Mouse (Mus musculus): ENCODE measurements around the gene Nr1h2.

Gene Nr1h2

DNA sequence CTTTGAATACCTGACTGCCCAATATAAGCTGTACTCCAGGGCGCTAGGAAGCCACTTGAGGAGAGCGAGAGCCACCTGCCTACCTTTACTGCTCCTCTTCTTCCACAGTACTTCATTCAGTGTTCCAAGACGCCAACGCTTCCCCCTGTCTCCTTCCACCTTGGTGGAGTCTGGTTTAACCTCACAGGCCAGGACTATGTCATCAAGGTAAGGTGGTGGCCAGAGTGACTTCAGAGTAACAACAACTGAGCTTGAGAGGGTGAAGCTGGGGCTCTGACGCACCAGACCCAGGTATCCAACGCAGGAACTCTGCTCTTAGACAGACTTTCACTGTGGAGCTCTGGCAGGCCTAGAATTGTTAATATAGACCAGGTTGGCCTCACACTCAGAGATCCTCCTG lies 31.9 kb upstream of the Nr1h2 start:
- no peak for DNase-seq (ENCODE audit: extremely low read depth, low read depth)

GRCm38 (mm10) chr7:44584921-44585320 lies 31.2 kb upstream of the Nr1h2 start:
- no peak for DNase-seq (ENCODE audit: extremely low read depth, low read depth)

GRCm38 (mm10) chr7:44584265-44584804 lies 30.6 kb upstream of the Nr1h2 start:
- DNase-seq (ENCODE audit: extremely low read depth, low read depth) = no peak

DNA sequence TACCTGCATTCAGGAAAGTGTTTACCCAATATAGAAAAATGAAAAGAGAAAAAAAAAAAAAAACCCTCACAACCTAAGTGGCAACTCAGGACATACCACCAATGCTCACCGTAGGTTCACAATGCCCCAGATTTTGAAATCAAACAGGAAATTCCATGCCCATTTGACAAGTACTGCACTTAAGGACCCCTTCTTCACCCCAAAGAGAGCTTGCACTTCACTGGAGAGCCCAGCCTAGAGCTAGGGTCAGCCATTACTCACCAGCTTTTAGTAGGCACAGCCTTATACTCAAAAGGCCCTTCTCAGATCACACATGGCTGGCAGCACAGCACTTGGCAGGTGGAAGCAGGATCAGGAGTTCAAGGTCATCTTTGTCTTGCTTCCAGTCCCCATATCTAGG lies 29.4 kb upstream of the Nr1h2 start:
- DNase-seq (ENCODE audit: extremely low read depth, low read depth) = no peak

DNA sequence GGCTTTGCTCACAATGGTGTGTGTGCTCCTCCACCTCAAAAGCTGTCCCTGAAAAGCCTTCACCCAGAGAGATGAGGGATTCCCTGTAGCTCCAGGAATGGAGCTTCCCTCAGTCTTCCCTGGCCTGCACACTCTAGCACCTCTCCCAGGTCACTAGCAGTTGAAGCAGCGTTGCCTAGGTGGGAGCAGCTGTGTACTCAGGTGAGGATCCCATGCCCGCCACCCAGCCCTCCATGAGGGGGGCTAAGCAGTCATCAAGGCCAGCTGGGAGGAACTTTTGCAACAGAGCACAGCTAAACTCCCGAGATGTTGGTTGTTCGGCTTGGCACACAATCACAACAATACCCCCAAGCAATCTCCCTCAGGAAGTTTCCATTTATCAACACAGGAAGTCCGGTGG lies 29.0 kb upstream of the Nr1h2 start:
- DNase-seq (ENCODE audit: extremely low read depth, low read depth) = no peak

DNA sequence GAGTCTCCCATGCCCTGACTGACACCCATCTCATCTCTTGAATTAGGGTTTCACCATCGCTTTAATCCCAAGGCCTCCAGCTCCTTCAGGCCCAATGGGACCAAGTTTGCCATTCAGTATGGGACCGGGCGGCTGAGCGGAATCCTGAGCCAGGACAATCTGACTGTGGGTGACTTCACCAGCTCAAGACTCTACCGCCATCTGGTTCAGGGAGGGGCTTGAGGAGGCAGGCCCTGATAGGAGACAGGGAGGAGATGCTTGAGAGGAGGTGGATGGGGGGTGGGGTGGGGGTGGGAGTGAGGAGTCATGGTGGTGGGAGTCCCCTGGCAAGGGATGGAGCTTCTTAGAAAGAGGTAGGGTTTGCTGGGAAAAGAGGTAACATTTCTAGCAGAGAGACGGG lies 27.9 kb upstream of the Nr1h2 start:
- no peak for DNase-seq (ENCODE audit: extremely low read depth, low read depth)

DNA sequence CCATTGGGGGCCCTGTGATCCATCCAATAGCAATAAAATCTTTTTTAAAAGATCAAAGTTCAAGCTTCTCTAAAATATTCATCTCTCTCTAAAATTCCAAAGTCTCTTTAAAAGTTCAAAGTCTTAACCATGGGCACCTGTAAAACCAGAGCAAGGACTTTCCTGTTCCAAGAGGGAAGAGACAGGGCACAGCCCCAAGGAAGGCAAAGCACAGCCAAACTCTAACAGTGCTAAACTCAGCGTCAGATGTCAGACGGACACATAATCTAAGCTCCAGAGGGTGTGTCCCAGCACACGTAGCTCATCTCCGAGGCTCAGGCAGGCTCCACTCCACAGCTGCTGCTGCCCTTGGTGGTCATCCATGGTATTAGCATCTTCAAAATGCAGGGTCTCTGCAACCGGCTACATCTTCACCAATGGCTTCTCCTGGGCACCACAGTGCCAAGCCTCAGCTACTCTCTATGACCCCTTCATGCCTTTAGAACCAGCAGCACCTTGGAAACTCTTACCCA lies 22.6 kb upstream of the Nr1h2 start:
- no peak for DNase-seq (ENCODE audit: extremely low read depth, low read depth)

- DNase-seq (ENCODE audit: extremely low read depth, low read depth) = no peak
These were observed 19.3 kb upstream of the Nr1h2 start for GRCm38 (mm10) chr7:44572956-44573484.

DNA sequence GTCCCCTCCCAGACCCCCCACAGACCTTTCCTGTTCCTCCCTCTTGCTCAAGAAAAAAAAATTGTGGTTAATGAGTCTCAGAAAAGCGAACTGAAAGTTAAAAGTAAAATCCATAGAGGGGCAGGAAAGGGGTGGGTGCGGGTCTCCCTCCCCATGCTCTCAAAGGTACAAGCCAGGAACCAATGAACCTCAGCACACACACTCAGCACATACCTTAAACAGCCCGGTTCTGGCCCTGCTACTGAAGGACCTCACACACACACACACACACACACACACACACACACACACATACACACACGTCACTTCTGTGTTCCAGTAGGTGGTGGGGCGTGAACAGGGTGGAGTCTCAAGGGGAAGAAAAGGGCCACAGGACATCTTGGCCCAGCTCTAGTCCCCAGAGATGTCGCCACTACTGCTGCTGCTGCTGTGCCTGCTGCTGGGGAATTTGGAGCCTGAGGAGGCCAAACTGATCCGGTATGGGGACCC lies 18.5 kb upstream of the Nr1h2 start, which contains the start of gene Napsa:
Napsa (plus strand) TSS at position 168 of the 489 bp plus-strand sequence.
- no peak for DNase-seq (ENCODE audit: extremely low read depth, low read depth)

GRCm38 (mm10) chr7:44571811-44572210 lies 18.1 kb upstream of the Nr1h2 start:
- DNase-seq (ENCODE audit: extremely low read depth, low read depth) = no peak

DNA sequence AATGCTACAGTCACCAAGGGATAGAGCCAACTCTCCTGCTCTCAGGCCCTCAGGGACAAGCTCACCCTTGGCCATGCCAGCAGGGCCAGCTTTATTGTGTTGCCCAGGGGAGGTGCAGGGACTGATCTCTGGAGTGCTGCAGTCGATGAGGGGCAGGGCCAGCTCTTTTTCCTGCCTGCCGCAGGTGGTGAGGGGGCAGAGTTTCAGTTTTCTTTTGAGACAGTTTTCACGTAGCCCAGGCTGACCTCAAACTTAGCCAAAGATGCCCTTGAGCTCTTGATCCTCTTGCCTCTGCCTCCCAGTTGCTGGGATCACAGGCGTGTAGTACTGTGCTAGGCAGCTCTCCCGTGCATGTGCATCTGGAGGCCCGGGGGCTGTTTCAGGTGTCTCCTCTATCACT lies 17.2 kb upstream of the Nr1h2 start:
- no peak for DNase-seq (ENCODE audit: extremely low read depth, low read depth)

DNA sequence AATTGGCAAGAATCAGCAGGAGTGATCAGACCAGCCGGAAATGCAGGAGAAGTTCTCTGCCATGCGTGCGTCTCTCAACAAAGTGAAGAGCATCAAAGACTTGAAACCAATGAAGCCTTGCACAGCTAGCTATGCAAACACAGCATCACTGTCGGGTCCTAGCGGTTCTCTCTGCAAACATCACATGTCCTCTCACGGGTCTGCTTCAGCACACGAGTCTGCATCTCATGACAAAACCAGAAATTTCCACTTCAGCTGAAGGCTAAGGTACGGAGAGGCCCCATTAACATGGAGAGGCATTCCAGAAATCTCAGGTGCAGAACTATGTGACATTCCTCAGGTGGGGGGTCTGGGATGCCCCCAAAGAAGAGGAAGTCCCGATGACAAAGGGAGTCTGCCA lies 15.1 kb upstream of the Nr1h2 start:
- DNase-seq (ENCODE audit: extremely low read depth, low read depth) = no peak

DNA sequence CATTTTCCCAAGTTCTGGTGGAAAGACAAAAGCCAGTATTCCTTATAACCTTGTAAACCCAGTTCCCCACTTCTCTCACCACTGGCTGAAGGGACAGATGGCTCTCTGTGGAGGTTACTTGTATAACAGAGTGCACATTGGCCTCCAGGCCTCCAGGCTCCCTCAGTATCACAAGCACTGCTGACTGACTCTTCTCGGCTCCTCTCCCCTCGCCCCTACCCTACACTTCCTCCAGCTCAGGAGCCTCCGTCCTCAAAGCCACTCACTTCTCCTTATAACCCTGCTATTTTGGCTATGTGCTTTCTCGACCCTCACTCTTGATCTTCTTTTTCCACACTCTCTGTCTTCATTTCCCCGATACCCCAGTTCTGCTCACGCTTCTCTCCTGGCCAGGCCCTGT lies 11.7 kb upstream of the Nr1h2 start:
- DNase-seq (ENCODE audit: extremely low read depth, low read depth) = no peak

GRCm38 (mm10) chr7:44564486-44564885 lies 10.7 kb upstream of the Nr1h2 start:
- DNase-seq (ENCODE audit: extremely low read depth, low read depth) = no peak

DNA sequence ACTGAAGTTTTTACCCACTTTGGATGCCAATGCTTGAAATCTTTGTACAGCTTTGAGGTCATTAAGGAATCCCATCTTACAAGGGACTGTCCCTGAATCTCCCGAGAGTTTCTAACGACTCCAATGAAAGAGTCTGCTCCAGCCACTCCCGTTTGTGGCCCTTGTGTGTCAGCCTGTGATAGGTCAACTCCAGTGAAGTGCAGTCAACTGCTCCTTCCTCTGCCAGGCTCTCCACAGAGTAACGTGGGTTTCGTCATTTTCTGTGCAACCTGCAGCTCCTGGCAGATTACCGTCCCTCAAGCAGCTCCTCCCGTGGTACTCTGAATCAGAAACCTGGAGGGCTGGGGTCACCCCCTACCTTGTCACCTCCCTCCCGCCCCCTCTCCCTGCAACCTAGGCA lies 9.5 kb upstream of the Nr1h2 start:
- DNase-seq (ENCODE audit: extremely low read depth, low read depth) = no peak

DNA sequence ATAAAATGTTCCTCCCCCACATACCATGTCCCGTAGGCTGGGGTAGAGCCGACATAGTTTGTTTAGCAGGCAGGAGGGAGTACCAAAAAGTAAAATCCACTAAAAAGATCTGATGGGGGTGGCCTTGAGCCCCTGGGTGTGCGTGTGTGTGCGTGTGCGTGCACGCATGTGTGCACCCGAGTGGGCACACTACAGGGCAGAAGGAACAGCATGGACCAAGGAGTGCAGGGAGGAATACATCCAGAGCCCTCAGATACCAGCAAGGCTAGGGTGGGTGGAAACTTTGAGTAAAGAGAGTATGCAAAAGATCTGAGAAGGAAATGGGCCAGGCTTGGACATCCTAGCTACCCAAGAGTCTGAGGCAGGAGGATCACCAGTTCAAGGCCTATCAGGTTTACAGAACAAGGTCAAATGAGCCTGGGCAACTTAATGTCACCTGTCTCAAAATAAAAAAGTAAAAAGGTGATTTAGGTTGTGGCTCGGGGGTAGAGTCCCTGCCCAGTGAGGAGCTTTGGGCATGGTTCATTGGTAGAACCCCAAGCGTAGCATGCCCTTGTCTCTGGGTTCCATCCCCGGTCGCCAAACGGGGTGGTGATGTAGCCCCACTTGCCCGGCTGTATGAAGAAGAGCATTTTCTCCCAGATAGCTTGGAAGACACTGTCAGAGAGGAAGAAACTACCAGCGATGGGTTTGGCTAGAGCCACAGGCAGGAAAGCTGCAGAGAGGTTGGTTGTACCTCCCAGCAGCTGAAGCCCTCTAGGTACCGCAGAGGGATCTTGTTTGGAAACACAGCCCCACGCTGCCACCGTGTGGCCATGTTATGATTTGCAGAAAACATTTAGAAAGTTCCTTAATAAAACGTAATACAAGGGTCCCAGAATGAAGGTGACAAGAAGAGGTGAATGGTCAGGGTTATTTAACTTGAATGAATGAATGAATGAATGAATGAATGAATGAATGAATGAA lies 7.0 kb upstream of the Nr1h2 start:
- peak; percentile 66 for DNase-seq (ENCODE audit: extremely low read depth, low read depth)

- no peak for DNase-seq (ENCODE audit: extremely low read depth, low read depth)
These were observed 3.9 kb upstream of the Nr1h2 start for GRCm38 (mm10) chr7:44557629-44558028.

- peak; percentile 83 for DNase-seq (ENCODE audit: extremely low read depth, low read depth)
These were observed 471 bp downstream of the Nr1h2 start for GRCm38 (mm10) chr7:44553196-44553764.

DNA sequence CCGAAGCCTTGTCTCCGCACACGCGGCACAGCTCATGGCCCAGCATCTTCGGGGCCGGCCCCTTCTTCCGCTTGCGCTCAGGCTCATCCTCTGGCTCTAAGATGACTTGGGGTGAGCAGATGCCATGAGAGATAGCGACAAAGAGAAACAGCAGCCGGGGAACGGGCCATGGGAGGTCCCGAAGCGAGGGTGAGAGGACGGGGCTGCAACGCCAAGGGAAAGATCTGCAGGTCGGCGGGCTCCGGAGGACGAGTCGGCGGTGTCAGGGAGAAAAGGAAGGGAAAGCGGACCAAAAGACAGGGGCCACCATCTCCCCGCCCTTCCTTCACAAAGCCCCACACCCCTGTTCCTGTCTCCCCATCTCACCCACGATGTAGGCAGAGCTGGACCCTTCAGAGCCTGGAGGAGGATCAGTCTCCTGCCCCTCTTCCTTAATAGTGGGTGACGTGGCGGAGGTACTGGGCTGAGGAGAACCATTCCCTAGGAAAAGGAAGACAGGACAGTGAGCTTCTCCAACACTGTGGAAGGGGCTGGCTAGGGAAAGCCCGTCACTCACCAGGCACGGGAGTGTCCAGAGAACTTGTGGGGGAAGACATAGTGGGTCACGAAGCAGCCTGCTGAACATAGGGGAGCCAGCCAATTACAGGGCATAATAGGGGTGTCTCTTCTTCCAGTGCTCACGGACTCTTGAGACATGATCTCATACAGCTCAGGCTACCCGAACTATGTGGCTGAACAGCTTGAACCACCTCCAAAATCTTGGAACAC lies 1.4 kb downstream of the Nr1h2 start:
- no peak for DNase-seq (ENCODE audit: extremely low read depth, low read depth)

DNA sequence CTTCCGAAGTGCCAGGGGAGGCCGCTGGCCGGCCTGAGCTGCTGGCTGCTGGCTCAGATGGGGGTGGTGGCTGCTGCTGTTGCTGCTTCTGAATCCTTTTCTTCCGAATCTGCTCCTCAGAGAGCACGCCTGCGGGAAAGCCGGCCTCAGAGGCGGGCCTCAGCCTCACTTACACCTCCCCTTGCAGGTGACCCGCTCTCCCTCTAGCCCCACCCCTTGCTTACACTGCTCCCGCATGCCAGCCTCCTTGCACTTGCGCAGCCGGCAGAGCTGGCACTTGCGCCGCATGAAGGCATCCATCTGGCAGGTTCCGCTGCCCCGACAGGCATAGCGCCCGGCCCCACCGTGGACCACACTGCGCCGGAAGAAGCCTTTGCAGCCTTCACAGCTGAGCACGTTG lies 2.0 kb downstream of the Nr1h2 start:
- DNase-seq (ENCODE audit: extremely low read depth, low read depth) = no peak

DNA sequence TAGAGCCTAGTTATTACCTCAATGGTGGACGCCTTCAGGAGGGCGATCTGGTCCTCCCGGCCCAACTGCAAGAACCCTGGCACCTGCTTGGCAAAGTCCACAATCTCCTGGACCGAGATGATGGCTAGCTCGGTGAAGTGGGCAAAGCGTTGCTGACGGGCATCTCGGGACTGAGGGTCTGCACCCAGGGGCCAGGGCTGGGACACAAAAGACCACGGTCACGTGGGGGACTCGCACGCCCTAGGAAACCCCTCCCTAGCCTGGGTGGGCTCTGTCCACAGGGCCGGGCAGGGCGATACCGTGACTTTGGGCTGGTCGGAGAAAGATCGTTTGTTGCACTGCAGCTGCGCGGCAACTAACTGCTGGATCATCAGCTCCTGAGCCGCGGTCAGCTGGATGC lies 2.5 kb downstream of the Nr1h2 start:
- no peak for DNase-seq (ENCODE audit: extremely low read depth, low read depth)

All from MEL-GATA-1-ER (cell line).